Mouse (Mus musculus) urinary bladder, postnatal 25 days (tissue): ENCODE data around the gene Ccdc142.
A peak's percentile ranks its signal among the peaks of the same experiment; 100 is the strongest.

Experiments used
- DNase-seq: peaks from one replicate; pipeline ENCODE4 v3.0.0; 2022; ENCODE audit warnings: low spot score

The Ccdc142 gene

GRCm38 (mm10) chr6:83141636-83142035 is 40.2 kb downstream of the Ccdc142 start:
- no peak for DNase-seq

DNA sequence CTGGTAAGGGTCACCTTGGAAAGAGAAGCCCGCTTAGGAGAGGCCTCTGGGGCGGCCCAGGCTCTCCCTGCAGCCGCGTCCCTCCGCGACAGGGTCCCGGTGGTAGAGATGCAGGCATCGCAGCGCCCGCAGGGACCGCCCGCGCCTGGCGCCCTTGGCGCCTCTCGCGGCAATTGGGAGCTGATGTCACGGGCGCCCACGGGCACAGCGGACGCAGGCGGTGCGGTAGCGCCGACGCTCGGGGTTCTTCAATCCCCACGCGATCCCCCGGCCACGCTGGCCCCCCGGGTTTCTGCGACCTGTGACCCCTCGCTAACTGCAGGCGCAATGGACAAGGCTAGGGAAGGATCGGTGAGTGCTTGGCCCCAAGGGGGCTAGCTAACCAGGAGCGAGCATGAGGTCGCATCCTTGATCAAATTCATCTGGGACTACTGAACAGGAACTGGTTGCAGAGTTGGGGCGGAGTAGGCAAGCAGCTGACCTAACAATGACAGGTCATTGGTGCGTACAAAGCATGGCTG is 40.9 kb downstream of the Ccdc142 start:
- DNase-seq, result no peak

GRCm38 (mm10) chr6:83142886-83143285 is 41.5 kb downstream of the Ccdc142 start:
- no peak for DNase-seq

DNA sequence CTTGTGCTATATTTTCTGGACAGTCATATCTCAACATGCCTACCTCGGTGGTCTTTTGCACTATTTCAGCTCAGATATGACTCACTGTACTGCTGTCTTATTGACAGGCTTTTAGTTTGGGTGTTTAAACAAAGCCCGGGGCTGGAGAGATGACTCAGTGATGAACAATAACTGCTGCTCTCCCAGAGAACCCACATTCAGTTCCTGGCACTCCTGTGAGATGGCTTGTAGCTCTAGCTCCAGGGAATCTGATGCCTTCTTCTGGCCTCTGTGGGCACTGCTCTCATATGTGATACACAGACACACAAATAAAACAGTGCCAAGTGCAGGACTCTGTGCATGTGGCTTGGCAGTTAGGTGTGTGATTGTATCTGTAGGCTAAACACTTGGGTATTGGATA is 43.8 kb downstream of the Ccdc142 start:
- no peak for DNase-seq

DNA sequence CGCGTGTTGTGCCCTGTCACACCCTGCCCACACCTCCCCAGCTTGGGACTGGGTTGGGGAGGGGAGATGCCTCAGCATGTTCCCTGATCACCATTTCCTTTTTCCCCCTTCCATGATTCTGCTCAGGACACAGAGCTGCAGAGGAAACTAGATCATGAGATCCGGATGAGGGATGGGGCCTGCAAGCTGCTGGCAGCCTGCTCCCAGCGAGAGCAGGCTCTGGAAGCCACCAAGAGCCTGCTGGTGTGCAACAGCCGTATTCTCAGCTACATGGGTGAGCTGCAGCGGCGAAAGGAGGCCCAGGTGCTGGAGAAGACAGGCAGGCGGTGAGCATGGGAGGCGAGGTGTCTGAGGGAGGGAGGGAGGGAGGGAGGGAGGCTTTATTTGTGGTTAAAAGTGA is 44.4 kb downstream of the Ccdc142 start:
- no peak for DNase-seq

DNA sequence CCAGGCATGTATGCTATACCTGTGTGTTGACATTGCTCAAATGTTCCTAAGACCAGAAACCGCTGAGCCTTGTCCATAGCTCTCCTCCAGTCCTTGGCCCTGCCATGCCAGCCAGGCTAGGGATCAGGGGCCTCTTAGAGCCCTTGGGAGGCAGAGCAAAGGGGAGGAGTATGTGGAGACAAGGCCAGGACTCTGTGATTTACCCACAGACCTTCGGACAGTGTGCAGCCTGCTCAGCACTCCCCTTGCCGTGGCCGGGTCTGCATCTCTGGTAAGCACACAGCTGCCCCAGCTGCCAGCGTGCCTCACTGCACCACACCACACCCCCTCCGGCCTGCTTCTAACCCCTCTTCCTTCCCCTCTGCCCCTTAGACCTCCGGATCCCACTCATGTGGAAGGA is 45.9 kb downstream of the Ccdc142 start:
- no peak for DNase-seq

GRCm38 (mm10) chr6:83151721-83152120 is 50.3 kb downstream of the Ccdc142 start:
- DNase-seq, result no peak

DNA sequence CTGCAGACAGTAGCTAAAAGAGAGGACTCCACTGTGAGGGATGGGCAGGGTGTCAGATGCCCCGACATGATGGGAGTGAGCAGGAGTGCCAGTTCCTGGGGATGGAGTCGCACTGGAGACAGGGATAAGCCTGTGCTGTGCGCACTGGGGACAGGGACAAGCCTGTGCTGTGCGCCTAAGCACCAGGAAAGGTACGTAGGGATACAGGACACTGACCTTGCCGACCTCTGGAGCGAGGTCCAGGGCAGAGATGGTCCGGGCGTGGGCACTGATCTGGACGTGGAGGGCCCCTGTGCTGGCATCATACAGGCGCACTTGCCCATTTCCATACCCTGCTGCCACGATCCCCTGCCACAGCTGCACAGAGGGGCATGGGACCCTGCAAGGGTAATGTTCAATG is 51.6 kb downstream of the Ccdc142 start:
- no peak for DNase-seq

DNA sequence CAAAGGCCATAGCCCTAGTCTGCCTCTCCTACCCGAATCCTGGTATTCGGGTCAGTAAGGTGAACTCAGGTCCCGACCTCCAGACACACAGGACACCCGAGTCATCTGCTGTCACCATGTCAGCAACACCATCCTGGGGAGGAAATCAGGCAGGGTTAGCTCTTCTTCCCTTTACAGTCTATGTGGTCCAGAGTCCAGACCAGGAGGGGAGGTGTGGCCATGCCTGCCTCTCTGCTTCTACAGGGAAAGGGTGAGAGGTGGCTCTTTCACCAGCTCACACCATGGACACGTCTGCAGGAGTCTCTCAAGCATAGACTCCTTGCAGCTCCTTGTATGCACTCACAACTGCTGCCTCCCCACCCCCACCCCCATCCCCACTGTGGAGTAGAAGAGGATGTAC is 52.1 kb downstream of the Ccdc142 start:
- no peak for DNase-seq

DNA sequence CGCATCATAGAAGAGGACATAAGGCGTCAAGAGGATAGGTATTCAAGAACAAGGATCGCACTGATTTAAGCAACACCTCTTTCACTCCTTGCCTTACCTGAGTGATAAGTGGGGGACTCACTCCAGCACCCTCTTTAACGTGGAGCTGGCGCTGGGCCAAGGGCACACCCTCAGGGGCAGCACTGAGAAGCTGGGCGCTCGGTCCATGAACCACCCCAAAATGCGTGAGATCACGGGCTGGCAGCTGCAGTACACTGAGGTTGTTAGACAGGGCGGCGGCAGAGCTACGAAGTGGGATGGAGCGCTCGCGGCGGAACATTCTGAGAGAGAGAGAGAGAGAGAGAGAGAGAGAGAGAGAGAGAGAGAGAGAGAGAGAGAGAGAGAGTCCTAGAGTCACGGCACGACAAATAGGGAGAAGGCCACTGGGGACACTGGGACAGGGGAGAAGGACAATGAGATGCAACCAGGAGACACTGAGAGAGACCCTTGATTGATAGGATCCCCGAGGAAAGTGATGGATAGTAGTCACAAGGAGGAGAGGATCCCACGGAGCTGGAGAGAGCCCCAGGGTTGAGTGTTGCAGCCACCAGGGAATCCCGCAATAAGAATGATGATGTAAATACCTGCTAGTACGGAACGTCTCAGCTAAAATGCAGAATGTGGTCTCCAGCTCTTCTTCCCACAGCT is 54.3 kb downstream of the Ccdc142 start:
- peak; percentile 24 for DNase-seq

DNA sequence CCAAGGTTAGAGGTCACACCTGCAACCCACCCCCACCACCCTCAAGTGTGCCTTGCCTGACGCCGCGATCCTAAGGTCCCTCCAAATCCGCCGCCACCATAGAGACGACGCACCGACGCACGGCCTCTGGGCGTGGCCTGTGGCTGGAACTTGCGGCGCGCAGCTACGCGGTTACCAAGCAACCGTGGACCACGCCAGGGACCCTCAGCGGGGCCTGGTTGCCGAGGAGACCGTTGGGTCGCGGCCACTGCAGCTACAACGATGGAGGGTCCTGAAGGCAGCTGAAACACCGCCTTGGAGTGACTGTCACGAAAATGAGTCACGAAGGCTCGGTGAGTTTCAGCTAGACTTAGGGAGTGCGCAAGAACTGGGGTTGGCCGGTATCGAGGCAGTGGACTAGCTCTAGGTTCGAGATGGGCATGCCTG is 54.9 kb downstream of the Ccdc142 start, which contains the start of the genes Wdr54 and 1700003E16Rik:
TSS of gene Wdr54 (minus strand) at position 139 of the 426 bp plus-strand sequence.
TSS of gene 1700003E16Rik (plus strand) at position 146 of the 426 bp plus-strand sequence.
- DNase-seq, result peak; percentile 42
